Mouse (Mus musculus): ENCODE measurements around the gene Aak1. TPM values are rescaled to one million over a fixed set of nuclear protein-coding genes. Genes with fewer than 3 reads are reported as not detected.

The Aak1 gene
- polyA plus RNA-seq, 1 experiment from 2014 or later = 7.3 TPM

GRCm38 (mm10) chr6:86963987-86964685 is 114.8 kb downstream of the Aak1 start:
- Histone ChIP-seq H3K4me1 (replicated peaks; ENCODE audit: insufficient read depth, low read length) (no peaks in the 10 kb centered on the region), H3K9me3 (replicated peaks; ENCODE audit: low read length) (no peaks in the 10 kb centered on the region), H3K27ac (no peak overlapping the region), H3K9ac (ENCODE audit: low read depth, low read length) (no peak overlapping the region), H3K4me2 (ENCODE audit: low read length) (no peak overlapping the region), H3K27me3 (ENCODE audit: insufficient read depth, low read length) (no peaks in the 10 kb centered on the region), H3K4me3 (replicated peaks; ENCODE audit: low read depth, low read length) (no peak overlapping the region), H3K36me3 (ENCODE audit: insufficient read depth, low read length) (peaks cover 56% of the 10 kb centered on the region)
- ATAC-seq (replicated peaks; ENCODE audit: low FRiP score, low read depth) = no peak
- no peak for TF ChIP-seq CTCF (IDR thresholded peaks at IDR 0.05; ENCODE audit: low read depth)
- 85% methylated on average over 7 of the region's 7 CpGs for WGBS
- no peak for DNase-seq (ENCODE audit: low spot score)

GRCm38 (mm10) chr6:86967166-86967565 is 117.8 kb downstream of the Aak1 start:
- 78% methylated on average over 2 of the region's 2 CpGs for WGBS
- DNase-seq (ENCODE audit: low spot score) (no peak), ATAC-seq (replicated peaks; ENCODE audit: low FRiP score, low read depth) (no peak)
- Histone ChIP-seq H3K4me2 (ENCODE audit: low read length) (no peak overlapping the region), H3K4me3 (replicated peaks; ENCODE audit: low read depth, low read length) (no peak overlapping the region), H3K36me3 (ENCODE audit: insufficient read depth, low read length) (peaks cover 49% of the 10 kb centered on the region), H3K9me3 (replicated peaks; ENCODE audit: low read length) (no peaks in the 10 kb centered on the region), H3K27me3 (ENCODE audit: insufficient read depth, low read length) (no peaks in the 10 kb centered on the region), H3K4me1 (replicated peaks; ENCODE audit: insufficient read depth, low read length) (no peaks in the 10 kb centered on the region), H3K9ac (ENCODE audit: low read depth, low read length) (no peak overlapping the region), H3K27ac (no peak overlapping the region)
- TF ChIP-seq CTCF (IDR thresholded peaks at IDR 0.05; ENCODE audit: low read depth) = no peak

GRCm38 (mm10) chr6:86973956-86974355 is 124.6 kb downstream of the Aak1 start:
- Histone ChIP-seq H3K4me2 (ENCODE audit: low read length) (no peak overlapping the region), H3K9ac (ENCODE audit: low read depth, low read length) (no peak overlapping the region), H3K4me3 (replicated peaks; ENCODE audit: low read depth, low read length) (no peak overlapping the region), H3K9me3 (replicated peaks; ENCODE audit: low read length) (no peaks in the 10 kb centered on the region), H3K4me1 (replicated peaks; ENCODE audit: insufficient read depth, low read length) (no peaks in the 10 kb centered on the region), H3K36me3 (ENCODE audit: insufficient read depth, low read length) (peaks cover 13% of the 10 kb centered on the region; the same call in 1 of the 2 replicates), H3K27me3 (ENCODE audit: insufficient read depth, low read length) (no peaks in the 10 kb centered on the region), H3K27ac (no peak overlapping the region)
- TF ChIP-seq CTCF (IDR thresholded peaks at IDR 0.05; ENCODE audit: low read depth) = no peak
- WGBS = 93% methylated on average over 4 of the region's 4 CpGs
- ATAC-seq (replicated peaks; ENCODE audit: low FRiP score, low read depth) (no peak), DNase-seq (ENCODE audit: low spot score) (no peak)

- ATAC-seq (replicated peaks; ENCODE audit: low FRiP score, low read depth) (no peak), DNase-seq (ENCODE audit: low spot score) (no peak)
- H3K36me3 ChIP-seq (ENCODE audit: insufficient read depth, low read length) = no peaks in the 10 kb centered on the region; the same call in 1 of the 2 replicates
- H3K4me2 ChIP-seq (ENCODE audit: low read length) = no peak overlapping the region
- no peaks in the 10 kb centered on the region for H3K4me1 ChIP-seq (replicated peaks; ENCODE audit: insufficient read depth, low read length)
- no peak for TF ChIP-seq CTCF (IDR thresholded peaks at IDR 0.05; ENCODE audit: low read depth)
- no peak overlapping the region for H3K4me3 ChIP-seq (replicated peaks; ENCODE audit: low read depth, low read length)
- H3K27me3 ChIP-seq (ENCODE audit: insufficient read depth, low read length) = no peaks in the 10 kb centered on the region
- H3K27ac ChIP-seq = 0 out of 2 replicates have a peak overlapping the region, but pooled peaks have one; percentile 31
- no peak overlapping the region for H3K9ac ChIP-seq (ENCODE audit: low read depth, low read length)
- whole genome bisulfite sequencing = 76% methylated on average over 8 of the region's 8 CpGs
- no peaks in the 10 kb centered on the region for H3K9me3 ChIP-seq (replicated peaks; ENCODE audit: low read length)
Observed at GRCm38 (mm10) chr6:86978156-86978908, 129.0 kb downstream of the Aak1 start.

- Histone ChIP-seq H3K4me2 (ENCODE audit: low read length) (no peak overlapping the region), H3K36me3 (ENCODE audit: insufficient read depth, low read length) (no peaks in the 10 kb centered on the region; the same call in 1 of the 2 replicates), H3K4me3 (replicated peaks; ENCODE audit: low read depth, low read length) (no peak overlapping the region), H3K27ac (0 out of 2 replicates have a peak overlapping the region, but pooled peaks have one; percentile 31), H3K4me1 (replicated peaks; ENCODE audit: insufficient read depth, low read length) (no peaks in the 10 kb centered on the region), H3K9me3 (replicated peaks; ENCODE audit: low read length) (no peaks in the 10 kb centered on the region), H3K27me3 (ENCODE audit: insufficient read depth, low read length) (no peaks in the 10 kb centered on the region), H3K9ac (ENCODE audit: low read depth, low read length) (no peak overlapping the region)
- ATAC-seq (replicated peaks; ENCODE audit: low FRiP score, low read depth) (no peak), DNase-seq (ENCODE audit: low spot score) (no peak)
- 64% methylated on average over 6 of the region's 6 CpGs for WGBS
- no peak for TF ChIP-seq CTCF (IDR thresholded peaks at IDR 0.05; ENCODE audit: low read depth)
Observed at GRCm38 (mm10) chr6:86978909-86979265, 129.6 kb downstream of the Aak1 start.

GRCm38 (mm10) chr6:86981206-86981605 is 131.9 kb downstream of the Aak1 start:
- TF ChIP-seq CTCF (IDR thresholded peaks at IDR 0.05; ENCODE audit: low read depth) = no peak
- ATAC-seq (replicated peaks; ENCODE audit: low FRiP score, low read depth) (no peak), DNase-seq (ENCODE audit: low spot score) (no peak)
- no peak overlapping the region for H3K4me3 ChIP-seq (replicated peaks; ENCODE audit: low read depth, low read length)
- H3K27ac ChIP-seq = no peak overlapping the region
- H3K4me2 ChIP-seq (ENCODE audit: low read length) = no peak overlapping the region
- H3K9me3 ChIP-seq (replicated peaks; ENCODE audit: low read length) = no peaks in the 10 kb centered on the region
- no peaks in the 10 kb centered on the region; the same call in 1 of the 2 replicates for H3K36me3 ChIP-seq (ENCODE audit: insufficient read depth, low read length)
- no peak overlapping the region for H3K9ac ChIP-seq (ENCODE audit: low read depth, low read length)
- H3K27me3 ChIP-seq (ENCODE audit: insufficient read depth, low read length) = no peaks in the 10 kb centered on the region
- H3K4me1 ChIP-seq (replicated peaks; ENCODE audit: insufficient read depth, low read length) = no peaks in the 10 kb centered on the region
- WGBS = 91% methylated on average over 2 of the region's 2 CpGs

Data from kidney, postnatal 0 days (tissue).